Mouse (Mus musculus): ENCODE data around the gene Atp2b1. TPM values are rescaled to one million over a fixed set of nuclear protein-coding genes. Genes with fewer than 3 reads are reported as not detected.

Gene Atp2b1
- total and polyA plus RNA-seq, 3 experiments = 15.1 to 74.4 (median 64.6) TPM

DNA sequence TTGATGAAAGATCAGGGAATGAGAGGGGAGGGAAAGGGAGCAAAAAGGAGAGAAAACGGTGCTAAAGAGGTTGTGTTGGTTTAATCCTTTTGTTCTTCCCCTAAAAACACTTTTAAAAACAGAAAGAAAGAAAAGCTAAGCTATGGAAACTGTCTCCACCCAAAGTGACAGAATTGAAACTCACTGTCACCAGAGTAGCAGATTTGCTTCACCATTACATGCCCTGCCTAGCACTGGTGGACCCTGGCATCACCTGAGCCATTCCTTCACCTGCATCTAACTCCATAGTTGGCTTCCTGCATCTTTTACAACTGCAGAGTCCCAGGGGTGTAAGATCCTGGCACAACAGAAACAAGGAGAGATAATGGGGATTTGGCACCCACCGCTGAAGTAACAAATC is 35.6 kb upstream of the Atp2b1 start:
- Histone ChIP-seq H3K4me3 (no peak overlapping the region), H3K9ac (ENCODE audit: low read depth, low read length) (no peak overlapping the region), H3K79me2 (replicated peaks; ENCODE audit: control insufficient read depth, insufficient read depth, low read length) (no peaks in the 10 kb centered on the region), H3K27me3 (ENCODE audit: control insufficient read depth, insufficient read depth, low read length) (no peaks in the 10 kb centered on the region), H3K36me3 (ENCODE audit: control insufficient read depth, insufficient read depth, low read length) (no peaks in the 10 kb centered on the region), H3K27ac (no peak overlapping the region), H3K4me1 (ENCODE audit: control insufficient read depth, insufficient read depth, low read length) (no peaks in the 10 kb centered on the region)
- 78% methylated on average over 2 of the region's 2 CpGs for WGBS
- DNase-seq = no peak
- TF ChIP-seq POLR2A (IDR thresholded peaks at IDR 0.05; ENCODE audit: insufficient read depth, low read depth, low read length) (no peak), EP300 (IDR thresholded peaks at IDR 0.05; ENCODE audit: insufficient read depth, low read depth, low read length) (no peak), CTCF (IDR thresholded peaks at IDR 0.05) (no peak)
- intact Hi-C loops (cut with DNase I) = no loop called here

DNA sequence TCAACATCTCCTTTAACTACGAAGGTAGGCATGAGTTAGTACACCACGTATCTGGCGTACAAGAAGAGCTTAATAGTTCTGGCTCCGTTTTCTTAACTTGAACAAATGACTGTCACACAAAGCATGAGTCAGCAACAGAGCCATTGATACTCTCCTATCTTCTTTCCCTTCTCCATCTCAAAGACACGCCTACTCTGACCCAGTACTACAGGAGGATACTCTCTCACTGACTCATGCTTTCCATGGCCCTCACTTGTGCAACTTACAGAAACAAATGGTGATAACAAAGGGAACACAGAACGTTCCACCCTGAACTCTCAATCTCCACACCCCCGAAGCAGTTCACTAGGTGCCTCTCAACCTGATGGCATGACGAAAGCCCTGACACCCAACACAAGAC is 34.1 kb upstream of the Atp2b1 start:
- no peaks in the 10 kb centered on the region for H3K4me1 ChIP-seq (ENCODE audit: control insufficient read depth, insufficient read depth, low read length)
- H3K79me2 ChIP-seq (replicated peaks; ENCODE audit: control insufficient read depth, insufficient read depth, low read length) = no peaks in the 10 kb centered on the region
- H3K9ac ChIP-seq (ENCODE audit: low read depth, low read length) = no peak overlapping the region
- no peaks in the 10 kb centered on the region for H3K27me3 ChIP-seq (ENCODE audit: control insufficient read depth, insufficient read depth, low read length)
- TF ChIP-seq POLR2A (IDR thresholded peaks at IDR 0.05; ENCODE audit: insufficient read depth, low read depth, low read length) (no peak), CTCF (IDR thresholded peaks at IDR 0.05) (no peak), EP300 (IDR thresholded peaks at IDR 0.05; ENCODE audit: insufficient read depth, low read depth, low read length) (no peak)
- 66% methylated on average over 8 of the region's 8 CpGs for WGBS
- H3K4me3 ChIP-seq = no peak overlapping the region
- H3K27ac ChIP-seq = no peak overlapping the region; the same call in 1 of the 2 replicates
- peak in 1 of 2 experiments; percentile 23 for DNase-seq
- intact Hi-C loops (cut with DNase I) = no loop called here
- no peaks in the 10 kb centered on the region for H3K36me3 ChIP-seq (ENCODE audit: control insufficient read depth, insufficient read depth, low read length)

DNA sequence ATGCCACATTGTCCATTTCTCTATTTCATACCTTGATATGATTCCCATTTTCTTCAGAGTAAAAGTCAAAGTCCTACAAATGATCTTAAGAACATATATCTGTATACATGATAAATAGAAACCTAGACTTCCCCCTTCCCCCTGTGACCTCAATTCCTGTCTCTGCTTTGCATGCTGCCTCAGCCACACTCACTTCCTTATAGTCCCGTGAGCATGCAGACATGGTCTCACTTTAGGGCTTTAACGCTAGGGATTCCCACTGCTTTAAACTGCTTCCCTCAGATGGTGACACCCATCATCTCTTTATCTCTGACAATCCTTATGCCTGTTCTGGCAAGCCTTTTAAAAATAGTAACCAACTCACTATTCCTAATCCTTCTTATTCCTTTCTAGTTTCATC is 33.5 kb upstream of the Atp2b1 start:
- Histone ChIP-seq H3K36me3 (ENCODE audit: control insufficient read depth, insufficient read depth, low read length) (no peaks in the 10 kb centered on the region), H3K4me3 (no peak overlapping the region), H3K9ac (ENCODE audit: low read depth, low read length) (no peak overlapping the region), H3K27me3 (ENCODE audit: control insufficient read depth, insufficient read depth, low read length) (no peaks in the 10 kb centered on the region), H3K4me1 (ENCODE audit: control insufficient read depth, insufficient read depth, low read length) (no peaks in the 10 kb centered on the region), H3K79me2 (replicated peaks; ENCODE audit: control insufficient read depth, insufficient read depth, low read length) (no peaks in the 10 kb centered on the region), H3K27ac (peak overlapping the region; percentile 26; the same call in 1 of the 2 replicates)
- intact Hi-C loops (cut with DNase I) = no loop called here
- WGBS = 30% methylated on average over 2 of the region's 2 CpGs
- TF ChIP-seq EP300 (IDR thresholded peaks at IDR 0.05; ENCODE audit: insufficient read depth, low read depth, low read length) = no peak
- no peak for TF ChIP-seq POLR2A (IDR thresholded peaks at IDR 0.05; ENCODE audit: insufficient read depth, low read depth, low read length)
- TF ChIP-seq CTCF (IDR thresholded peaks at IDR 0.05) = no peak
- peak in 1 of 2 experiments; percentile 37 for DNase-seq

DNA sequence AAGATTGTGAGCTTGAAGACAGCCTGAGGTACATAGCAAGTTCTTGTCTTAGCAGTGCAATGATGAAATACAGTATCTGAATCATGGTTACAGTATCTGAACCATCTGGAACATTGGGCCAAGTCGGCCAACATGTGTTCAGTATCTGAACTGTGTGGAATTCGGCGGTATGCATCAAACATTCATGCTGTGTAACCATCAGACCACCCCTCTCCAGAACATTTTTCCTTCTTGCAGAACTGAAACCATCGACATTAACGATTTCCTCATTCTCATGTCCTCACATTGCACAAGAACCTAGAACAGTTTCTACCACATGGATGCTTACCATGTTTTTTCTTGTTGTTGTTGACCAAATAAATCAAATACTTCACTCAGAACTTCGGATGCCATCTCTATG is 32.7 kb upstream of the Atp2b1 start:
- no peak for DNase-seq
- no peak overlapping the region for H3K9ac ChIP-seq (ENCODE audit: low read depth, low read length)

DNA sequence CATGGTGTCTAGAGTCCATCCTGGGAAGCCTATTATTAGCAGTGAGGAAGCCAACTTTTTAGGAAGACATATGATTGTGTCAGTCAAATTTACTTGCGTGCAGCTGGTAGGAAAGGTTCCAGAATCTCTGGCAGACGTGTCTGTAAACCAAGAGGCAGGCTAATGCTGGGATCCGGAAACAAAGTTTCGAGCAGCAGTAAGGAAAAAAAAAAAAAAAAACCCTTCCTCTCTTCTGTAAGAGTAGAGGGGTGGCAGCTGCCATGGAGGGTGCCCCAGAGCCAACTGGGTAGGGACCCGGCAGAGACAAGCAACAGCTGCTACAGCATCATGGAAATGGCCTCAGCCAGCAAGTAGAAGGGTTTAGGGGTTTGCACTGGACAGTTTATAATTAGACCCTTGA is 31.6 kb upstream of the Atp2b1 start:
- H3K9ac ChIP-seq (ENCODE audit: low read depth, low read length) = no peak overlapping the region
- no peaks in the 10 kb centered on the region for H3K4me1 ChIP-seq (ENCODE audit: control insufficient read depth, insufficient read depth, low read length)
- no peaks in the 10 kb centered on the region for H3K79me2 ChIP-seq (replicated peaks; ENCODE audit: control insufficient read depth, insufficient read depth, low read length)
- 76% methylated on average over 5 of the region's 5 CpGs for WGBS
- no peaks in the 10 kb centered on the region for H3K27me3 ChIP-seq (ENCODE audit: control insufficient read depth, insufficient read depth, low read length)
- no peak for DNase-seq
- H3K36me3 ChIP-seq (ENCODE audit: control insufficient read depth, insufficient read depth, low read length) = no peaks in the 10 kb centered on the region
- intact Hi-C loops (cut with DNase I) = no loop called here
- TF ChIP-seq POLR2A (IDR thresholded peaks at IDR 0.05; ENCODE audit: insufficient read depth, low read depth, low read length) (no peak), EP300 (IDR thresholded peaks at IDR 0.05; ENCODE audit: insufficient read depth, low read depth, low read length) (no peak), CTCF (IDR thresholded peaks at IDR 0.05) (no peak)
- no peak overlapping the region for H3K4me3 ChIP-seq
- H3K27ac ChIP-seq = no peak overlapping the region

More for the DNA sequence above, 32.7 kb upstream of the Atp2b1 start:
- 82% methylated on average over 6 of the region's 6 CpGs for WGBS
- H3K27ac ChIP-seq = no peak overlapping the region
- TF ChIP-seq POLR2A (IDR thresholded peaks at IDR 0.05; ENCODE audit: insufficient read depth, low read depth, low read length) (no peak), EP300 (IDR thresholded peaks at IDR 0.05; ENCODE audit: insufficient read depth, low read depth, low read length) (no peak), CTCF (IDR thresholded peaks at IDR 0.05) (no peak)
- intact Hi-C loops (cut with DNase I) = no loop called here
- no peaks in the 10 kb centered on the region for H3K27me3 ChIP-seq (ENCODE audit: control insufficient read depth, insufficient read depth, low read length)
- H3K36me3 ChIP-seq (ENCODE audit: control insufficient read depth, insufficient read depth, low read length) = no peaks in the 10 kb centered on the region
- no peaks in the 10 kb centered on the region for H3K79me2 ChIP-seq (replicated peaks; ENCODE audit: control insufficient read depth, insufficient read depth, low read length)
- H3K4me3 ChIP-seq = no peak overlapping the region
- no peaks in the 10 kb centered on the region for H3K4me1 ChIP-seq (ENCODE audit: control insufficient read depth, insufficient read depth, low read length)

DNA sequence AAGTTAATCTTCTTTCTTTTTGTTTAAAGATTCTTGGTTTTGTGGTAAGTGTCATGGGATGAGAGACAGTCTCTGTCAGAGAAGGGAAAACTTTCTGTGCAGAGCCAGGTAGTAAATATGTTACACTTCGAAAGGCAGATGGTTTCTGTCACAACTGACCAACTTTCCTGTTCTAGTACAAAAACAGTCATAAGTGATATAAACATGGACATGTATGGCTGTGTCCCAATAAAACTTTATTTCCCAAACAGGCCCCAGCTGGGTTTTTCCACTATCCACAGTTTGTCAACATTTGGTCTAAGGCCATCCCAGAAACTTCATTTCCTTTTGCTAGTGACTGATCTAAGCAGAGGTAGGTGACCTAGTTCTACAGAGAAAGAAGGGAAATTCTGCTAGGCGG is 29.8 kb upstream of the Atp2b1 start:
- H3K4me1 ChIP-seq (ENCODE audit: control insufficient read depth, insufficient read depth, low read length) = no peaks in the 10 kb centered on the region
- DNase-seq = no peak
- no peaks in the 10 kb centered on the region for H3K79me2 ChIP-seq (replicated peaks; ENCODE audit: control insufficient read depth, insufficient read depth, low read length)
- H3K27me3 ChIP-seq (ENCODE audit: control insufficient read depth, insufficient read depth, low read length) = no peaks in the 10 kb centered on the region
- no peaks in the 10 kb centered on the region for H3K36me3 ChIP-seq (ENCODE audit: control insufficient read depth, insufficient read depth, low read length)
- H3K4me3 ChIP-seq = no peak overlapping the region
- TF ChIP-seq POLR2A (IDR thresholded peaks at IDR 0.05; ENCODE audit: insufficient read depth, low read depth, low read length) (no peak), CTCF (IDR thresholded peaks at IDR 0.05) (no peak), EP300 (IDR thresholded peaks at IDR 0.05; ENCODE audit: insufficient read depth, low read depth, low read length) (no peak)
- intact Hi-C loops (cut with DNase I) = no loop called here
- H3K9ac ChIP-seq (ENCODE audit: low read depth, low read length) = no peak overlapping the region
- 71% methylated on average over 2 of the region's 2 CpGs for WGBS
- H3K27ac ChIP-seq = no peak overlapping the region
